Mouse (Mus musculus): ENCODE results near the gene Pttg1ip.

The Pttg1ip gene

GRCm38 (mm10) chr10:77606855-77607254 lies 25.3 kb downstream of the Pttg1ip start:
- DNase-seq (ENCODE audit: extremely low spot score), result no peak

- no peak for DNase-seq (ENCODE audit: extremely low spot score)
These were observed 25.9 kb downstream of the Pttg1ip start for GRCm38 (mm10) chr10:77607441-77607840.

GRCm38 (mm10) chr10:77608589-77608988 lies 27.1 kb downstream of the Pttg1ip start:
- no peak for DNase-seq (ENCODE audit: extremely low spot score)

GRCm38 (mm10) chr10:77610221-77610961 lies 28.9 kb downstream of the Pttg1ip start:
- DNase-seq (ENCODE audit: extremely low spot score), result no peak

GRCm38 (mm10) chr10:77613409-77613808 lies 31.9 kb downstream of the Pttg1ip start:
- no peak for DNase-seq (ENCODE audit: extremely low spot score)

- DNase-seq (ENCODE audit: extremely low spot score), result no peak
These were observed 34.1 kb downstream of the Pttg1ip start for GRCm38 (mm10) chr10:77615647-77616046.

GRCm38 (mm10) chr10:77616166-77616565 lies 34.6 kb downstream of the Pttg1ip start:
- DNase-seq (ENCODE audit: extremely low spot score), result no peak

GRCm38 (mm10) chr10:77616926-77617325 lies 35.4 kb downstream of the Pttg1ip start:
- DNase-seq (ENCODE audit: extremely low spot score), result no peak

- peak; percentile 6 for DNase-seq (ENCODE audit: extremely low spot score)
These were observed 40.0 kb downstream of the Pttg1ip start for GRCm38 (mm10) chr10:77621546-77621945.

- DNase-seq (ENCODE audit: extremely low spot score), result peak; percentile 89
These were observed 40.8 kb downstream of the Pttg1ip start, which contains the start of gene Ube2g2 for GRCm38 (mm10) chr10:77622055-77622988. Ube2g2 (plus strand) TSS chr10:77622275.

- DNase-seq (ENCODE audit: extremely low spot score), result peak; percentile 20
These were observed 41.6 kb downstream of the Pttg1ip start for GRCm38 (mm10) chr10:77623069-77623492.

- no peak for DNase-seq (ENCODE audit: extremely low spot score)
These were observed 42.3 kb downstream of the Pttg1ip start for GRCm38 (mm10) chr10:77623639-77624400.

- DNase-seq (ENCODE audit: extremely low spot score), result no peak
These were observed 43.1 kb downstream of the Pttg1ip start for GRCm38 (mm10) chr10:77624570-77624995.

- DNase-seq (ENCODE audit: extremely low spot score), result no peak
These were observed 44.5 kb downstream of the Pttg1ip start for GRCm38 (mm10) chr10:77626036-77626435.

- no peak for DNase-seq (ENCODE audit: extremely low spot score)
These were observed 45.1 kb downstream of the Pttg1ip start for GRCm38 (mm10) chr10:77626591-77626990.

GRCm38 (mm10) chr10:77627497-77627896 lies 46.0 kb downstream of the Pttg1ip start:
- DNase-seq (ENCODE audit: extremely low spot score), result peak; percentile 73

GRCm38 (mm10) chr10:77629163-77629562 lies 47.6 kb downstream of the Pttg1ip start:
- no peak for DNase-seq (ENCODE audit: extremely low spot score)

GRCm38 (mm10) chr10:77629970-77630369 lies 48.5 kb downstream of the Pttg1ip start:
- no peak for DNase-seq (ENCODE audit: extremely low spot score)

GRCm38 (mm10) chr10:77634016-77634415 lies 52.5 kb downstream of the Pttg1ip start:
- DNase-seq (ENCODE audit: extremely low spot score), result no peak

GRCm38 (mm10) chr10:77634452-77635231 lies 53.1 kb downstream of the Pttg1ip start:
- DNase-seq (ENCODE audit: extremely low spot score), result no peak
